Mouse (Mus musculus): ENCODE data around the gene Sstr3. TPM values are rescaled to one million over a fixed set of nuclear protein-coding genes. Genes with fewer than 3 reads are reported as not detected.

The Sstr3 gene
- polyA plus RNA-seq, 1 experiment from 2014 or later, result 0.13 TPM

GRCm38 (mm10) chr15:78559141-78559979 is 14.9 kb upstream of the Sstr3 start:
- no peak overlapping the region for H3K27ac ChIP-seq (ENCODE audit: poor library complexity, severe bottlenecking)
- no peaks in the 10 kb centered on the region for H3K9me3 ChIP-seq (replicated peaks)
- no peak overlapping the region for H3K4me3 ChIP-seq
- no peaks in the 10 kb centered on the region for H3K27me3 ChIP-seq (replicated peaks)
- peaks cover 5% of the 10 kb centered on the region; the same call in 1 of the 2 replicates for H3K4me1 ChIP-seq (replicated peaks)
- H3K9ac ChIP-seq, result no peak overlapping the region
- no peaks in the 10 kb centered on the region for H3K36me3 ChIP-seq
- WGBS, result 65% methylated on average over 11 of the region's 11 CpGs
- ATAC-seq (ENCODE audit: insufficient number of reproducible peaks, low FRiP score), result no peak
- no peak overlapping the region for H3K4me2 ChIP-seq

DNA sequence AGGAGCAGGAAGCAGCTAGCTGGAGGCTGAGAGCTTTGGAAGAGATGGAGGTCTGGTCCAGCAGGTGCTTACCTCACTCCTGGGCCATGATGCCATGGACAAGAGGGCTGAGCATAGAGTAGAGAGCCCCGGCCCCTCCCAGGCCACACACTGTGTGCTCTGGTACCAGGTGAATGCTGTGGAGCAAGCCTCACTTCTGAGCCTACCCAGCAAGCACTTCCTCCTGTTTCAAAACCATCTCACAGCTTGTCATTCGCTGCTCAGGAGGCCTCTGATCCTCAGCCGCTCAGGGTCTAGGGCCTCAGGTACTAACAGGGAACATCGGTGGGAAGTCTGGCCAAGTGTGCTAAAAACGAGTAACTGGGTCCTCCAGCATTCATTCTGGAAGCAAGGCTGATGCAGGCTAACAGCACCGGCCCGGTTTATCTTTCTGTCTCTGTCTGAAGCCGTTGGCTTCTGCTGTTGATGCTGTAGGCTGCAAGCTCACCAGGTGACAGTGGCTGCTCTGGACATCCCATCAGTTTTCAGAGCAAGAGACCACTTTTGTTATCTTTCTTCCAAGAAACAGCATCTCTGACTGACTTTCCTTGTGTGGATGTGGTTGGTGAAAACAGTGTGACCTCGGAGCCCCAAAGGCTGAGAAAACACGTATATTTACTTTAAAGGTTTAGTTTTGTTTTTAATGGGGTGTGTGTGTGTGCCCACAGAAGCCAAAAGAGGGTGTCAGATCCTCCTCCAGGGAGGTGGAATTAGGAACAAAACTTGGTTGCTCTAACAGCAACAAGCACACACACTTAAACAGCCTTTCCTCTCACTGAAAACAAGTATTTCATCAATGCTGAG is 13.4 kb upstream of the Sstr3 start:
- 58% methylated on average over 10 of the region's 10 CpGs for WGBS
- H3K4me3 ChIP-seq, result no peak overlapping the region

DNA sequence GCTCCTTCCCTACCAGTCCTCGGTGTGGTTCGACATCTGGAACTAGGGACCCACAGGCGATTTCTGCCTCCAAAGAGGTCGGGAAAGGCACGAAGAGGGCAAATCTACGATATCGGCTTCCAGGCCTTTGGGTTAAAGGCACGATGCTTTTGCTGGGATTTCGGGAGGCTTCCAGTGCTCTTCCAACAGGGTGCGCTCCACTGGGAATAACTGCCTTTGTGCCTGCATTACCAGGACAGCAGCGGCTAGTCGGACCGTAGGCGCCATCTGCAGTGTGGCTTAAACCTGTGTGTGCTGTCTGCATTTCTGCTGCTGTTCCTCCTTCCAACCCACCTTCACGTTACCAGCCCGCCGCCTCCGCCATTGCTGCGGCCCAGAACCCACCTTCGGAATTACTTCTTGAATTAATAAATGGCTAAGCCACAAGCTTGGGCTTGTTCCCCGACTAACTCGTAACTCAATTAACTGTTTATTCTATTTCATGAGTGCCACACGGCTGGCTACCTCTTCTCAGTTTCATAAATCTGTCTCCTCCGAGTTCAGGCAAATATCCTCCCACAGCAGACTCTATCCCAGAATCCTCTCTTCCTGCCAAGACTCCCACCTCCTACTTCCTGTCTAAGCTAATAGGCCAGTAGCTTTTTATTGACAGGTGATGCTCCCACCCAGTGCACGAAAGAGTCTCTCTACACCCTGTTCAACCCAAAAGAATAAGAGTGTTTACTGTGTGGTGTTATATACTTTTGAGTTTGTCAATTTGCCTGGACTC is 10.2 kb upstream of the Sstr3 start:
- Histone ChIP-seq H3K9ac (no peak overlapping the region), H3K4me1 (replicated peaks) (no peaks in the 10 kb centered on the region), H3K27me3 (replicated peaks) (no peaks in the 10 kb centered on the region), H3K4me2 (peak overlapping the region; percentile 41), H3K27ac (ENCODE audit: poor library complexity, severe bottlenecking) (no peak overlapping the region), H3K36me3 (no peaks in the 10 kb centered on the region), H3K9me3 (replicated peaks) (peaks cover 20% of the 10 kb centered on the region; the same call in 1 of the 2 replicates), H3K4me3 (peak overlapping the region; percentile 24)
- ATAC-seq (ENCODE audit: insufficient number of reproducible peaks, low FRiP score), result no peak
- 55% methylated on average over 25 of the region's 25 CpGs for WGBS

More for the DNA sequence above, 13.4 kb upstream of the Sstr3 start:
- Histone ChIP-seq H3K9ac (no peak overlapping the region), H3K9me3 (replicated peaks) (0 out of 2 replicates have a peak, but pooled peaks cover under 1% of the 10 kb centered on the region), H3K4me2 (no peak overlapping the region), H3K36me3 (no peaks in the 10 kb centered on the region), H3K27me3 (replicated peaks) (no peaks in the 10 kb centered on the region), H3K27ac (ENCODE audit: poor library complexity, severe bottlenecking) (no peak overlapping the region), H3K4me1 (replicated peaks) (no peaks in the 10 kb centered on the region)
- no peak for ATAC-seq (ENCODE audit: insufficient number of reproducible peaks, low FRiP score)

- Histone ChIP-seq H3K9ac (no peak overlapping the region), H3K4me1 (replicated peaks) (peaks cover 17% of the 10 kb centered on the region), H3K9me3 (replicated peaks) (peaks cover 20% of the 10 kb centered on the region; the same call in 1 of the 2 replicates), H3K4me3 (no peak overlapping the region), H3K27me3 (replicated peaks) (peaks cover 20% of the 10 kb centered on the region), H3K27ac (ENCODE audit: poor library complexity, severe bottlenecking) (no peak overlapping the region), H3K4me2 (no peak overlapping the region), H3K36me3 (no peaks in the 10 kb centered on the region)
- WGBS, result 67% methylated on average over 4 of the region's 4 CpGs
- no peak for ATAC-seq (ENCODE audit: insufficient number of reproducible peaks, low FRiP score)
Measured at GRCm38 (mm10) chr15:78549189-78549734, 4.8 kb upstream of the Sstr3 start.

GRCm38 (mm10) chr15:78548711-78549110 is 4.2 kb upstream of the Sstr3 start:
- no peak for ATAC-seq (ENCODE audit: insufficient number of reproducible peaks, low FRiP score)
- no peak overlapping the region for H3K27ac ChIP-seq (ENCODE audit: poor library complexity, severe bottlenecking)

DNA sequence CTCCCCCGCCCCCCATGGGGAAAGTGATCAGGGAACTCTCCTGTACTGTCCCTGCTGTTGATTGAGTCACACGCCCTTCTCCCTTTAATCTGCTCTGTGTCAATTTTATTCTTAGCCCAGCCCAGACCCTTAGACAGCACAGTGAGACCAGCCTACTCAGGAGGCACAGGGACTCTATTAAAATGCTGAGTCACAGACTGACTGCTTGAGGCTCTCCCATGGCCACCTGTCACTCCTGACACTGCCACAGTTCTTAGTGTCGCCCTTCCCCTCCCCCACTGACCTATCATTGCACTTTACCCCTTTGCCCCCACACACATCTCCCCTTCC is 3.8 kb upstream of the Sstr3 start:
- Histone ChIP-seq H3K4me2 (no peak overlapping the region), H3K4me3 (no peak overlapping the region), H3K27ac (ENCODE audit: poor library complexity, severe bottlenecking) (peak overlapping the region; percentile 16; the same call in 1 of the 2 replicates), H3K9ac (peak overlapping the region; percentile 6; the same call in 1 of the 2 replicates), H3K27me3 (replicated peaks) (peaks cover 30% of the 10 kb centered on the region), H3K9me3 (replicated peaks) (peaks cover 20% of the 10 kb centered on the region; the same call in 1 of the 2 replicates), H3K36me3 (no peaks in the 10 kb centered on the region), H3K4me1 (replicated peaks) (peaks cover 17% of the 10 kb centered on the region)
- 34% methylated on average over 3 of the region's 3 CpGs for WGBS
- ATAC-seq (ENCODE audit: insufficient number of reproducible peaks, low FRiP score), result no peak

More at GRCm38 (mm10) chr15:78548711-78549110, 4.2 kb upstream of the Sstr3 start:
- H3K36me3 ChIP-seq, result no peaks in the 10 kb centered on the region
- H3K9me3 ChIP-seq (replicated peaks), result peaks cover 20% of the 10 kb centered on the region; the same call in 1 of the 2 replicates
- peaks cover 26% of the 10 kb centered on the region for H3K27me3 ChIP-seq (replicated peaks)
- H3K4me3 ChIP-seq, result no peak overlapping the region
- no peak overlapping the region for H3K4me2 ChIP-seq
- no peak overlapping the region for H3K9ac ChIP-seq
- peaks cover 17% of the 10 kb centered on the region for H3K4me1 ChIP-seq (replicated peaks)
- WGBS, result 71% methylated on average over 8 of the region's 8 CpGs

DNA sequence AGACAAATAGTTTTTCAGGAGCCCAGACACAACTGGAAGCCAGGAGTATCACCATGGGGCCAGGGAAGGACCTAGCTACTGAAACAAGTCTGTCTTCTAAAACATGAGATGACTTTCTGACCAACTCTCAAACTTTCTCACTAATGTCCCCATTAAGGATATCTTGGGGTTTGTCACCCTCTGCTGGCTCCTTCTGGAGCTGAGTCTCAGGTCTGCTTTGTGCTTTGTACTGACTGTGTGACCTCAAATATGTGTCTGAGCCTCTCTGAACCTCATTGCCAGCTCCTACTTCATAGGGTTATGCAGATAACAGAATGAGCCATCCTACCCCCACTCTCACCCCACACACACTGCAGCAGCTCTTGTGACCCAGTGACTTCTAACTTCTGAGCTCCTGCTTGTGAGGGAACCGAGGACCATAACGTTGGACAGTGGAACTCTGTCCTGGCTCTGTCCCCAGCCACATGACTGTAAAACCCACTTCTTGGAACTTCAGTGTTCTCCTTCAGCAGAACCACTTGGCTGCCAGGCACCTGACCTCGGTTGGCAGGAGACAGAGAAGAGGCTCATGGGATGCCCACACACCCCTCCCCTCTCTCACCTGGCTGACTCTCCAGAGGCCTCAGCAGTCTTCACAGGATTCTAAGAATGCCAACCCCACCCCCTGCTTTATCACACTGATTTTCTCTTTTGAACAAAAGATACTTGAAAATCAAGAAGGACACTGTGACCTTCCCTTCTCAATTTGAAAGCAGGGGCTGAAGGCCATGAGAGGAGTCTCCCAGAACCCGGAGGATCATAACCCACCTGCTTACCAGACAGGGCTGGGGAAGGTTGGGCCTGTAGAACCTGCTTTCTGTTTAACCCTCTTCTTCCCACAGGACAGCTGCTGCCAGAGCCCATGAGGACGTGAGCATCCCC is 3.2 kb upstream of the Sstr3 start:
- Histone ChIP-seq H3K27ac (ENCODE audit: poor library complexity, severe bottlenecking) (peak overlapping the region; percentile 16; the same call in 1 of the 2 replicates), H3K9me3 (replicated peaks) (peaks cover 16% of the 10 kb centered on the region; the same call in 1 of the 2 replicates), H3K9ac (peak overlapping the region; percentile 6; the same call in 1 of the 2 replicates), H3K4me2 (no peak overlapping the region), H3K27me3 (replicated peaks) (peaks cover 34% of the 10 kb centered on the region), H3K4me1 (replicated peaks) (peaks cover 23% of the 10 kb centered on the region), H3K4me3 (no peak overlapping the region), H3K36me3 (no peaks in the 10 kb centered on the region)
- 40% methylated on average over 5 of the region's 5 CpGs for WGBS
- ATAC-seq (ENCODE audit: insufficient number of reproducible peaks, low FRiP score), result no peak

- no peak for ATAC-seq (ENCODE audit: insufficient number of reproducible peaks, low FRiP score)
- peaks cover 39% of the 10 kb centered on the region for H3K4me1 ChIP-seq (replicated peaks)
- 0 out of 2 replicates have a peak, but pooled peaks cover 4% of the 10 kb centered on the region for H3K9me3 ChIP-seq (replicated peaks)
- no peak overlapping the region for H3K4me3 ChIP-seq
- H3K27ac ChIP-seq (ENCODE audit: poor library complexity, severe bottlenecking), result no peak overlapping the region
- H3K4me2 ChIP-seq, result no peak overlapping the region
- H3K27me3 ChIP-seq (replicated peaks), result peaks cover 38% of the 10 kb centered on the region
- H3K9ac ChIP-seq, result no peak overlapping the region
- H3K36me3 ChIP-seq, result no peaks in the 10 kb centered on the region
- WGBS, result 72% methylated on average over 4 of the region's 4 CpGs
Measured at GRCm38 (mm10) chr15:78546060-78546459, 1.6 kb upstream of the Sstr3 start.

DNA sequence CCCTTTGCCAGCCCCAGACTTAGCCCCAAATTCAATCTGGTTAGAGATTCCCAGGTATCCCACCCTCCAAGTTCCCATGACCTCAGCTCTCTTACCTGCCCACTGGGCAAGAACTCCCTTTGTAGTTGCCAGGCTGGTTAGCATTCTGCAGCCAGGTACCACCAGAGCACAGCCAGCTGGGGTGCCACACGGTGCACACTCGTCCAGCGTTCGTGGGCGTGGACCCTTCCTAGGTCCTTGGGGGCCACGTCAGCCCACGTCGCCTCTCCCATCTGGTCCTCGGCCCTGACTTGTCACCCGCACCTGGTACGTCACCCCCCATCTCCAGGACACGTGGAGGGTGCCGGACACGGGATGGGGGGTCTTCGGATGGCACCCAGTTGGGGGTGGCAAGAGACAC is 444 bp downstream of the Sstr3 start:
- no peak overlapping the region for H3K9ac ChIP-seq
- WGBS, result 69% methylated on average over 15 of the region's 15 CpGs
- ATAC-seq (ENCODE audit: insufficient number of reproducible peaks, low FRiP score), result no peak

More for the DNA sequence above, 444 bp downstream of the Sstr3 start:
- no peaks in the 10 kb centered on the region for H3K9me3 ChIP-seq (replicated peaks)
- H3K27me3 ChIP-seq (replicated peaks), result peaks cover 58% of the 10 kb centered on the region
- no peaks in the 10 kb centered on the region for H3K36me3 ChIP-seq
- no peak overlapping the region for H3K4me3 ChIP-seq
- H3K4me2 ChIP-seq, result no peak overlapping the region
- no peak overlapping the region for H3K27ac ChIP-seq (ENCODE audit: poor library complexity, severe bottlenecking)
- peaks cover 42% of the 10 kb centered on the region for H3K4me1 ChIP-seq (replicated peaks)

All from heart, embryonic 12.5 days (tissue).